Mouse (Mus musculus): ENCODE results near the gene Gm21858. TPM values are rescaled to one million over a fixed set of nuclear protein-coding genes. Genes with fewer than 3 reads are reported as not detected.
"Not testable (repeated sequence)": the region's sequence is repeated elsewhere in the genome, so short reads cannot be mapped to it uniquely, and the experiment has no call there.

Gm21858 gene
- polyA plus RNA-seq (2016; fragmentation: Nextera tagmentation; extraction: Ambion mirVana), result not detected in 2 replicates

DNA sequence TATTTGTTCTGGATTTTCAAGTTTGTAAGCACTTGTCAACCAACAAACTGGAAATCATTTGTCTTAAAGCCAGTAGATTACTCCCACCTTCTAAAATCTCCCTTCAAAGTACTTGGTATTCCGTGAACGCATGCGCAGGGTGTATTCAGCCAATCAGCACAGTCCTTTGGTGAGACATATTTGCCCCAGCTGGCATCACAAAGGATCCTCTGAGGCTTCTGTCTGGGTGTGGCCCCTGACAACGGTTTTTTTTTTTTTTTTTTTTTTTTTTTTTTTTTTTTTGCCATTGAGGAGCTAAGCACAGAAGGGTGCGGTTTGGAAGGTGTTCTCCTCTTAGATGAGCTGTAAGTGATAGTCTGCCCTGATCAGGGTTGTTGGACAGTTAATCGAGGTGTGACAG lies at the start of gene Gm21858:
Gm21858 (plus strand) TSS at position 301 of the 400 bp plus-strand sequence.
- no CpG with 5 or more reads among the region's 6 CpGs for WGBS
- H3K4me3 ChIP-seq; H3K9me3 ChIP-seq; DNase-seq (ENCODE audit: extremely low spot score, low spot score); H3K36me3 ChIP-seq (replicated peaks); H3K27ac ChIP-seq; H3K27me3 ChIP-seq (ENCODE audit: poor library complexity, severe bottlenecking); H3K4me1 ChIP-seq: not testable (repeated sequence)
